Mouse (Mus musculus) neural tube, embryonic 11.5 days (tissue): ENCODE measurements at regions not wholly inside any gene's neighbourhood (a gene's known extent, or its start where the extent isn't known, plus 50 kb on each side); places are given as distances from the start of the nearest gene placed in this dataset.

Experiments used
- ATAC-seq: fragments of 200-750 bp; cut with Nextera tagmentation; 2 replicates; pipeline ENCODE4 v1.8.0; 2017; ENCODE audit warnings: moderate number of reproducible peaks, mild to moderate bottlenecking, moderate TSS enrichment, moderate library complexity; ENCODE audit not compliant: insufficient read depth, low FRiP score, low TSS enrichment
- DNase-seq: peaks from one replicate; pipeline ENCODE4 v3.0.0-alpha.2; 2015; ENCODE audit warnings: low spot score
- H3K27ac ChIP-seq: fragments of 300-500 bp; sonication (generic); 2 replicates; pipeline ENCODE4 v1.5.1; 2014; ENCODE audit warnings: low read depth, mild to moderate bottlenecking, low read length
- H3K27me3 ChIP-seq: fragments of 300-500 bp; sonication (generic); 2 replicates; pipeline ENCODE4 v1.6.1; 2014; ENCODE audit warnings: mild to moderate bottlenecking, low read length, mixed read lengths; ENCODE audit not compliant: control insufficient read depth, insufficient read depth
- H3K36me3 ChIP-seq: fragments of 300-500 bp; sonication (generic); 2 replicates; pipeline ENCODE4 v1.6.1; 2014; ENCODE audit warnings: mild to moderate bottlenecking, low read length, moderate library complexity, mixed read lengths; ENCODE audit not compliant: control insufficient read depth, insufficient read depth
- H3K4me1 ChIP-seq: fragments of 300-500 bp; sonication (generic); 2 replicates; pipeline ENCODE4 v1.6.1; 2014; ENCODE audit warnings: low read length, mixed read lengths; ENCODE audit not compliant: control insufficient read depth, insufficient read depth
- H3K4me2 ChIP-seq: fragments of 300-500 bp; sonication (generic); 2 replicates; pipeline ENCODE4 v1.6.1; 2014; ENCODE audit warnings: low read depth, mild to moderate bottlenecking, moderate library complexity
- H3K4me3 ChIP-seq: fragments of 300-500 bp; sonication (generic); 2 replicates; pipeline ENCODE4 v1.5.1; 2014; ENCODE audit warnings: low read depth, low read length
- H3K9ac ChIP-seq: fragments of 300-500 bp; sonication (generic); 2 replicates; pipeline ENCODE4 v1.6.1; 2014; ENCODE audit warnings: mild to moderate bottlenecking, low read length
- H3K9me3 ChIP-seq: fragments of 300-500 bp; sonication (generic); 2 replicates; pipeline ENCODE4 v1.6.1; 2016; ENCODE audit warnings: low read length; ENCODE audit not compliant: control insufficient read depth
- WGBS: fragments of 180-500 bp; shearing (Covaris S2); extraction: QIAGEN DNeasy Blood & Tissue Kit; methylation state at CpG from one replicate; pipeline ENCODE4 v1.1.7; 2014; 5-methylcytosine and 5-hydroxymethylcytosine counted together

GRCm38 (mm10) chr14:70839126-70839525 lies 239.5 kb upstream of the Fam160b2 start:
- Histone ChIP-seq H3K9me3 (no peaks in the 10 kb centered on the region), H3K27ac (no peak overlapping the region), H3K9ac (no peak overlapping the region), H3K4me2 (no peak overlapping the region), H3K36me3 (no peaks in the 10 kb centered on the region), H3K4me3 (no peak overlapping the region), H3K27me3 (no peaks in the 10 kb centered on the region), H3K4me1 (no peaks in the 10 kb centered on the region)
- DNase-seq (no peak), ATAC-seq (no peak)
- WGBS = 82% methylated on average over 2 of the region's 2 CpGs

- no peak for DNase-seq
- Histone ChIP-seq H3K27me3 (no peaks in the 10 kb centered on the region), H3K4me3 (no peak overlapping the region), H3K36me3 (no peaks in the 10 kb centered on the region), H3K4me2 (0 out of 2 replicates have a peak overlapping the region, but pooled peaks have one; percentile 12), H3K4me1 (no peaks in the 10 kb centered on the region), H3K9ac (no peak overlapping the region), H3K27ac (no peak overlapping the region), H3K9me3 (no peaks in the 10 kb centered on the region)
- no peak for ATAC-seq
- 10% methylated on average over 6 of the region's 6 CpGs for WGBS
Measured at GRCm38 (mm10) chr14:70837528-70837927, 237.9 kb upstream of the Fam160b2 start.

- no peaks in the 10 kb centered on the region for H3K9me3 ChIP-seq
- no peak overlapping the region for H3K9ac ChIP-seq
- H3K4me3 ChIP-seq = no peak overlapping the region
- WGBS = 52% methylated on average over 5 of the region's 5 CpGs
- H3K27me3 ChIP-seq = no peaks in the 10 kb centered on the region
- no peak overlapping the region for H3K4me2 ChIP-seq
- ATAC-seq = no peak
- DNase-seq = no peak
- H3K4me1 ChIP-seq = no peaks in the 10 kb centered on the region
- no peak overlapping the region for H3K27ac ChIP-seq
- H3K36me3 ChIP-seq = no peaks in the 10 kb centered on the region
Measured at GRCm38 (mm10) chr14:70833238-70833637, 233.6 kb upstream of the Fam160b2 start.

- Histone ChIP-seq H3K4me3 (no peak overlapping the region), H3K27me3 (no peaks in the 10 kb centered on the region), H3K36me3 (no peaks in the 10 kb centered on the region), H3K4me1 (no peaks in the 10 kb centered on the region), H3K9me3 (no peaks in the 10 kb centered on the region), H3K4me2 (no peak overlapping the region), H3K27ac (no peak overlapping the region), H3K9ac (no peak overlapping the region)
- no peak for ATAC-seq
- DNase-seq = no peak
- WGBS = 63% methylated on average over 16 of the region's 16 CpGs
Measured at GRCm38 (mm10) chr14:70832462-70833212, 233.0 kb upstream of the Fam160b2 start.

GRCm38 (mm10) chr14:70832042-70832441 lies 232.4 kb upstream of the Fam160b2 start:
- DNase-seq = no peak

More at GRCm38 (mm10) chr14:70832042-70832441, 232.4 kb upstream of the Fam160b2 start:
- no peaks in the 10 kb centered on the region for H3K27me3 ChIP-seq
- no peaks in the 10 kb centered on the region for H3K36me3 ChIP-seq
- no peak for ATAC-seq
- H3K9me3 ChIP-seq = no peaks in the 10 kb centered on the region
- H3K9ac ChIP-seq = no peak overlapping the region
- H3K4me1 ChIP-seq = no peaks in the 10 kb centered on the region
- no peak overlapping the region for H3K27ac ChIP-seq
- 71% methylated on average over 3 of the region's 3 CpGs for WGBS
- H3K4me3 ChIP-seq = no peak overlapping the region
- no peak overlapping the region for H3K4me2 ChIP-seq
